Mouse (Mus musculus) MEL (cell line): ENCODE data around the gene Spcs3. TPM values are rescaled to one million over a fixed set of nuclear protein-coding genes. Genes with fewer than 3 reads are reported as not detected.

Source experiments
- DNase-seq: peaks from one replicate; pipeline ENCODE4 v3.0.0; 2011; ENCODE audit warnings: low read depth, low spot score
- H3K27ac ChIP-seq: 2 replicates; pipeline ENCODE4 v1.5.1; 2012; ENCODE audit warnings: low read depth, mild to moderate bottlenecking, control low read depth, low read length, moderate library complexity; ENCODE audit not compliant: control insufficient read depth
- H3K27me3 ChIP-seq, 2 experiments: fragments of 150-350 bp in 1 of 2; sonication (generic) in 1 of 2; 2 replicates each; pipeline ENCODE4 v1.6.1; 2012; ENCODE audit warnings: low read length in 2 of 2, mild to moderate bottlenecking in 2 of 2, improper control_type of control experiment in 1 of 2, moderate library complexity in 1 of 2; ENCODE audit not compliant: insufficient read depth in 2 of 2, control insufficient read depth in 1 of 2
- H3K36me3 ChIP-seq, 2 experiments: 2 replicates each; pipeline ENCODE4 v1.6.1; 2012 to 2014; ENCODE audit warnings: low read length in 2 of 2, improper control_type of control experiment in 1 of 2, inconsistent platforms in 1 of 2, mild to moderate bottlenecking in 1 of 2; ENCODE audit not compliant: insufficient read depth in 2 of 2, control insufficient read depth in 1 of 2
- H3K4me1 ChIP-seq, 2 experiments: fragments of 150-350 bp in 1 of 2; sonication (generic) in 1 of 2; 2 replicates each; pipeline ENCODE4 v1.6.1; 2012; ENCODE audit warnings: low read length in 2 of 2, improper control_type of control experiment in 1 of 2, mild to moderate bottlenecking in 1 of 2; ENCODE audit not compliant: insufficient read depth in 2 of 2, control insufficient read depth in 1 of 2
- H3K4me3 ChIP-seq, 2 experiments: fragments of 150-350 bp in 1 of 2; sonication (generic) in 1 of 2; 2 replicates each; pipeline ENCODE4 v1.5.1; 2012; ENCODE audit warnings: low read depth in 2 of 2, low read length in 2 of 2, mild to moderate bottlenecking in 2 of 2, moderate library complexity in 2 of 2, control low read depth in 1 of 2, improper control_type of control experiment in 1 of 2; ENCODE audit not compliant: control insufficient read depth in 1 of 2, insufficient read depth in 1 of 2
- H3K79me2 ChIP-seq: 2 replicates; pipeline ENCODE4 v1.6.1; 2012; ENCODE audit warnings: mild to moderate bottlenecking, low read length, moderate library complexity; ENCODE audit not compliant: control insufficient read depth, poor library complexity, insufficient read depth
- H3K9ac ChIP-seq: 2 replicates; pipeline ENCODE4 v1.6.1; 2012; ENCODE audit warnings: low read depth, mild to moderate bottlenecking, control low read depth, low read length, moderate library complexity; ENCODE audit not compliant: control insufficient read depth, poor library complexity, severe bottlenecking
- H3K9me3 ChIP-seq: fragments of 150-350 bp; sonication (generic); replicated peaks from 2 replicates; pipeline ENCODE4 v1.6.1; 2012; ENCODE audit warnings: mild to moderate bottlenecking, low read length, improper control_type of control experiment, moderate library complexity; ENCODE audit not compliant: insufficient read depth
- ETS1 ChIP-seq: IDR thresholded peaks from 2 replicates; pipeline ENCODE4 v1.6.1; 2012; ENCODE audit warnings: low read depth, mild to moderate bottlenecking, inconsistent platforms, low read length, improper control_type of control experiment, moderate library complexity
- GABPA ChIP-seq: IDR thresholded peaks from 2 replicates; pipeline ENCODE4 v1.6.1; 2012; ENCODE audit warnings: low read depth, mild to moderate bottlenecking, inconsistent platforms, low read length, improper control_type of control experiment, moderate library complexity
- GATA1 ChIP-seq: IDR thresholded peaks from 2 replicates; pipeline ENCODE4 v1.6.1; 2011; ENCODE audit warnings: low read depth, low read length, improper control_type of control experiment
- HCFC1 ChIP-seq: IDR thresholded peaks from 2 replicates; pipeline ENCODE4 v1.6.1; 2012; ENCODE audit warnings: low read depth, mild to moderate bottlenecking, inconsistent platforms, low read length, improper control_type of control experiment, moderate library complexity
- JUND ChIP-seq: IDR thresholded peaks from 2 replicates; pipeline ENCODE4 v1.6.1; 2011; ENCODE audit warnings: low read depth, mild to moderate bottlenecking, improper control_type of control experiment, low read length
- MAFK ChIP-seq: IDR thresholded peaks from 2 replicates; pipeline ENCODE4 v1.6.1; 2011; ENCODE audit warnings: low read depth, mild to moderate bottlenecking, low read length, improper control_type of control experiment, borderline replicate concordance
- MAX ChIP-seq: IDR thresholded peaks from 2 replicates; pipeline ENCODE4 v1.6.1; 2011; ENCODE audit warnings: low read length, improper control_type of control experiment
- MAZ ChIP-seq: IDR thresholded peaks from 2 replicates; pipeline ENCODE4 v1.6.1; 2012; ENCODE audit warnings: low read depth, mild to moderate bottlenecking, inconsistent platforms, low read length, improper control_type of control experiment
- MXI1 ChIP-seq: IDR thresholded peaks from 2 replicates; pipeline ENCODE4 v1.6.1; 2011; ENCODE audit warnings: mild to moderate bottlenecking, low read depth, low read length, improper control_type of control experiment
- MYC ChIP-seq: IDR thresholded peaks from 2 replicates; pipeline ENCODE4 v1.6.1; 2011; ENCODE audit warnings: low read depth, mild to moderate bottlenecking, low read length, improper control_type of control experiment, moderate library complexity
- NELFE ChIP-seq: IDR thresholded peaks from 2 replicates; pipeline ENCODE4 v1.6.1; 2011; ENCODE audit warnings: low read depth, low read length, improper control_type of control experiment
- POLR2A ChIP-seq, 2 experiments: IDR thresholded peaks; 2 replicates each; pipeline ENCODE4 v1.6.1; 2011 to 2012; ENCODE audit warnings: low read length in 2 of 2, mild to moderate bottlenecking in 2 of 2, control low read depth in 1 of 2, improper control_type of control experiment in 1 of 2, low read depth in 1 of 2, moderate library complexity in 1 of 2; ENCODE audit not compliant: control insufficient read depth in 1 of 2, insufficient read depth in 1 of 2, poor library complexity in 1 of 2
- POLR2AphosphoS2 ChIP-seq: IDR thresholded peaks from 2 replicates; pipeline ENCODE4 v1.6.1; 2011; ENCODE audit warnings: low read length, improper control_type of control experiment
- RAD21 ChIP-seq: IDR thresholded peaks from 2 replicates; pipeline ENCODE4 v1.6.1; 2011; ENCODE audit warnings: mild to moderate bottlenecking, low read depth, low read length, improper control_type of control experiment
- SIN3A ChIP-seq: IDR thresholded peaks from 2 replicates; pipeline ENCODE4 v1.6.1; 2012; ENCODE audit warnings: low read length, improper control_type of control experiment, inconsistent platforms
- SMC3 ChIP-seq: IDR thresholded peaks from 2 replicates; pipeline ENCODE4 v1.6.1; 2011; ENCODE audit warnings: low read depth, low read length, improper control_type of control experiment
- TAL1 ChIP-seq: IDR thresholded peaks from 2 replicates; pipeline ENCODE4 v1.6.1; 2012; ENCODE audit warnings: mild to moderate bottlenecking, inconsistent platforms, low read length, moderate library complexity, mixed read lengths
- UBTF ChIP-seq: IDR thresholded peaks from 2 replicates; pipeline ENCODE4 v1.6.1; 2012; ENCODE audit warnings: low read depth, mild to moderate bottlenecking, inconsistent platforms, low read length, improper control_type of control experiment, moderate library complexity, borderline replicate concordance; ENCODE audit not compliant: insufficient read depth
- ZC3H11A ChIP-seq: IDR thresholded peaks from 2 replicates; pipeline ENCODE4 v1.6.1; 2012; ENCODE audit warnings: low read depth, mild to moderate bottlenecking, inconsistent platforms, low read length, improper control_type of control experiment
- ZMIZ1 ChIP-seq: IDR thresholded peaks from 2 replicates; pipeline ENCODE4 v1.6.1; 2012; ENCODE audit warnings: low read depth, mild to moderate bottlenecking, inconsistent platforms, low read length, improper control_type of control experiment, moderate library complexity
- ZNF384 ChIP-seq: IDR thresholded peaks from 2 replicates; pipeline ENCODE4 v1.6.1; 2012; ENCODE audit warnings: low read depth, mild to moderate bottlenecking, inconsistent platforms, low read length, improper control_type of control experiment
- polyA plus RNA-seq, 2 experiments: library from polyadenylated mRNA; stranded (reverse) in 1 of 2; unstranded in 1 of 2; fragments of >175 nt in 1 of 2; fragments of >200 nt in 1 of 2; gene quantifications; 2 replicates each; pipeline versions ENCODE4 v1.2.1 to v1.2.4; 2012; ENCODE audit warnings: low replicate concordance in 2 of 2, low read depth in 1 of 2; ENCODE audit not compliant: insufficient read length in 2 of 2, insufficient read depth in 1 of 2, missing spikeins in 1 of 2
- total RNA-seq: library from RNA; depleted of rRNA; stranded (reverse); fragments of 300-350 nt; gene quantifications from 2 replicates; pipeline ENCODE4 v1.2.3, GENCODE M21; 2012

The Spcs3 gene
- total and polyA plus RNA-seq, 3 experiments: 69.0 to 140 (median 78.0) TPM

GRCm38 (mm10) chr8:54565603-54566260 is 35.9 kb upstream of the Spcs3 start:
- Histone ChIP-seq H3K27ac (no peak overlapping the region), H3K9me3 (no peaks in the 10 kb centered on the region), H3K79me2 (no peaks in the 10 kb centered on the region), H3K36me3 (no peaks in the 10 kb centered on the region), H3K4me3 (no peak overlapping the region), H3K4me1 (no peaks in the 10 kb centered on the region), H3K27me3 (no peaks in the 10 kb centered on the region), H3K9ac (no peak overlapping the region)
- TF ChIP-seq MYC: no peak
- no peak for TF ChIP-seq UBTF
- no peak for TF ChIP-seq SIN3A
- TF ChIP-seq ETS1: no peak
- TF ChIP-seq GABPA: no peak
- no peak for TF ChIP-seq ZMIZ1
- TF ChIP-seq ZC3H11A: no peak
- no peak for TF ChIP-seq MAFK
- TF ChIP-seq MXI1: no peak
- no peak for DNase-seq

GRCm38 (mm10) chr8:54565181-54565580 is 35.4 kb upstream of the Spcs3 start:
- H3K36me3 ChIP-seq: no peaks in the 10 kb centered on the region
- no peaks in the 10 kb centered on the region for H3K79me2 ChIP-seq
- H3K9ac ChIP-seq: no peak overlapping the region
- no peak overlapping the region for H3K4me3 ChIP-seq
- no peaks in the 10 kb centered on the region for H3K27me3 ChIP-seq
- H3K4me1 ChIP-seq: no peaks in the 10 kb centered on the region
- TF ChIP-seq MAZ: no peak
- no peak for TF ChIP-seq SMC3
- TF ChIP-seq JUND: no peak
- TF ChIP-seq POLR2AphosphoS2: no peak
- no peak for TF ChIP-seq HCFC1
- TF ChIP-seq ZNF384: no peak
- no peak for TF ChIP-seq MAX
- no peak for TF ChIP-seq ETS1
- no peak for TF ChIP-seq UBTF
- TF ChIP-seq TAL1: no peak
- no peak for TF ChIP-seq NELFE
- TF ChIP-seq MAFK: no peak
- TF ChIP-seq RAD21: no peak
- no peak for TF ChIP-seq MXI1
- TF ChIP-seq POLR2A (IDR thresholded peaks at IDR 0.05; ENCODE audit: control insufficient read depth in 1 of 2, insufficient read depth in 1 of 2, low read depth in 1 of 2, low read length in 2 of 2, poor library complexity in 1 of 2): no peak
- TF ChIP-seq GATA1: no peak
- DNase-seq: no peak
- H3K27ac ChIP-seq: no peak overlapping the region
- no peaks in the 10 kb centered on the region for H3K9me3 ChIP-seq
